Mouse (Mus musculus) left cerebral cortex, adult 9 months (tissue): Measurements from ENCODE around the gene Gp5.

Experiments
- DNase-seq, 2 experiments: peaks; one replicate each; pipeline ENCODE4 v3.0.0; 2022; ENCODE audit warnings: low spot score in 2 of 2

Gene Gp5

GRCm38 (mm10) chr16:30280676-30281297 lies 29.8 kb downstream of the Gp5 start:
- no peak for DNase-seq

DNA sequence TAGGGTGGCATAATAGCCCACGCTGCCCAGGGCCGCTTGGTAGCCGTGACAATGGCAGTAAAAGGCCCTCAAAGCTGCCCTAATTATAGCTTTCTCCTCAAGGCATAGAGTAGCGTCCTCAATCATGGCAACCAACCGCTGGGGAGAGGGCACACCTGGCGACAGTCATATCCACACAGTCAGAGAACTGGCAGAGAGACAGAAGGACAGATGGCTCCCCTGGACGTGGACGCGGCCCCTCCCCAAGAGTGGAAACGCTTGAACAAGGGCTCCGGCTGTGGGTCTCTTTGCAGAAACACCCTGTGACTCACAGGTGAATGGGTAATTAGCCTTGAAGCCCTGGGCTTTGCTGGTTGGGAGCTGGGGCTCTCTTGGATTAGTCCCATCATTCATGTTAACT lies 32.2 kb downstream of the Gp5 start:
- no peak for DNase-seq

DNA sequence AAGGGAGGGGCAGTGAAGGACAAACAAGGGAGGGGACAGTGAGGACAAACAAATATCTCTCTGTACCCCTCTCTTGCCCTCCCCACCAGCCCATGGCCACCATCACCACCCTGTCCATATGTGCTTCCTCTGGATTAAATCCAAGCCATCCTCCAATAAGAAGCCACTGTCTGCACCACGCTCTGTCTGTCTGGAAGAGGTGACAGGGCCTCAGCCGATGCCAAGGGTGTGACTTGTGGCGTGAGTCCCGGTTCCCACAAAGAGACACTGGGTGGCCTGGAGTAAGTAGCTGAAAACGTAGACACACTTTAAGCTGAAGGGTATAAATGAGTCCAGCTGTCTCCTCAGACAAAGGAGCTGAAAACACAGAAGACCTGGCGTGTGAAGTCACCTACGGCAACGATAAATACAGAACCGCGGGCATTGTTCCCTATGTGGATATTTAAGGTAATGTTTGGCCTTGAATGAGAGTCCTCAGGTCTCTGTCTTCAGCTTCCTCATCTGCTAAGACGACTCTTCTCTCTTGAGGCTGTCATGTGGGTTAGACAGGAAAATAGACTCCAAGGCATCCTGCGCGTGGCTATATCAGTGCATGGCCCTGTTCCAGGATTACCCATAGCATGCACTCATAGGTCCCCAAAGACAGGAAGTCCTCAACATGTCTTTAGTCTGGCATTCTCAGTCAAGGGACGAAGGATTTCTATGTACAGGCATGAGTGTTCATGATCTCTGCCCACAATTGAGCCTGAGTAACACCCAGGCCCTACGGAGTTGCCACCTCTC lies 34.8 kb downstream of the Gp5 start:
- DNase-seq, result no peak

GRCm38 (mm10) chr16:30273065-30273464 lies 37.5 kb downstream of the Gp5 start:
- no peak for DNase-seq

DNA sequence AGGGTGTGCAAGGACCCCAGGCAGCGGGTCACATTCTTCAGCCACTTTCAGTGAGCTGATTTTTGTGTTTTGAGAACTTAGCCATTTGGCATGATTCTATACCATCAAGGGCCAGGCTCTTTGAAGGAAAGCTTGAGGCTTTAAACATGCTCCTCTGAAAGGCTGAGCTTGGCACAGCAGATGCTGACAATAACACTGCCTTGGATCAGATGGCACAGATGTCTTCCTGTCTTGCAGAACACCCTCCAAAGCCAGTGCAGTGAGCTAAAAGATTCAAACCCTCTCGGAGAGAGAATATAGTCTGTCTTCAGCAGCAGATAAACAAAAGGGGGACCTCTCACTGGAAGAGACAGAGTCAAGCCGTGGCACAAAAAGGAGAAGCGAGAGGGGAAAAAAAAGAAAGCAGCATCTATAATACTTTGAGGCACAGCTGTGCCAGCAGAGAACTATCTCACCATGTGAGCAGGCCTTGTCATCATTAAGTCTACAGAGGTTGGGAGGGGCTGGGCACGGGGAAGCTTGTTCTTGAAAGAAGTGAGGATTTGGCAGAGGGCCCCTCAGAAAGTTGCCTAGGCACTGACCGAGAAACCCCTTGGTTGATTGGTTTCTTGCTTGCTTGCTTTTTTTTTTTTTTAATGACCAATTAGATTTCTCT lies 38.5 kb downstream of the Gp5 start:
- no peak for DNase-seq

DNA sequence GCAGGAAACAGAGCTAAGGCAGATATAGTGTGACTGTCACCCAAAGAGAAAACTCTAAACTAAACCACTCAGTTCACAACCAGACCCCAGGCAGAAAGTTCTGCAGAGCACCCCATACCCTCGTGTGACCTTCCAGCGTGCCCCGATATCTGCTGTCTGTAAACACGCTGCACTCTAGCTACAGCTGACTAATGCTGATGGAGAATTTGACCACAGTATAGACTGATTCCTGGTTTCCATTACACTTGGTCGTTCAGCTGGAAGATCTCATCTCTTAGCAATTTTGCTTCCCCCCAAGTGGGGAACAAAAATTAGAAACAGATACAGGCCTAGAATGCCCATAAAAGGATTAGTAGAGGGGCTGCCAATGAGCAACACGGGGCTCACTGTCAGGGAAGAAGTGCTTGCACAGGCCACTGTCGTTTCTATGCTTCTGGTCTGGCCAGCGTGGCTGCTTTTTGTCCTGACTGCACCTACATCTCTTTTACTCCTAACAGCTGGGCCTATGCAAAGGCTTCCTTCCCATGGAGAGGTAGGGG lies 39.3 kb downstream of the Gp5 start:
- no peak for DNase-seq

DNA sequence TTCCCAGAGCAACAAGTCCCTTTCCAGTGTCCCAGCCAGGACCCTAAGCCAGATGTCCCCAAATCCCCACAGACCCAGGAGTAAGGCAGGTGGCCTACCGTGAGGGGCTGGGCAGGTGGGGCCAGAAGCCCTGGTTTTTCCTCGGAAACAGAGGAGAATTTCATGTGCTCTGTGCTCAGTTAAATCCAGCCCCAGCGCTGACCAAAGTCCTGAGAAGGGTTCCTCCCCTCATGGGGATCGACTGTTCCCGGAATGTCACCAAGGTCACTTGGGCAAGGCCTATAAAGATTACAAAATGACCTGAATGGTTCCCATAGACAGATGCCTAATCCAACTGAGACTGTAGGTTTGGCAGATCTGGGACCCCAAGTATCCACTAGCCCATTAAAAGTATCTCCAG lies 43.2 kb downstream of the Gp5 start, which contains the start of gene Cpn2:
Cpn2 (minus strand) TSS at position 141 of the 400 bp plus-strand sequence.
- DNase-seq, result no peak

DNA sequence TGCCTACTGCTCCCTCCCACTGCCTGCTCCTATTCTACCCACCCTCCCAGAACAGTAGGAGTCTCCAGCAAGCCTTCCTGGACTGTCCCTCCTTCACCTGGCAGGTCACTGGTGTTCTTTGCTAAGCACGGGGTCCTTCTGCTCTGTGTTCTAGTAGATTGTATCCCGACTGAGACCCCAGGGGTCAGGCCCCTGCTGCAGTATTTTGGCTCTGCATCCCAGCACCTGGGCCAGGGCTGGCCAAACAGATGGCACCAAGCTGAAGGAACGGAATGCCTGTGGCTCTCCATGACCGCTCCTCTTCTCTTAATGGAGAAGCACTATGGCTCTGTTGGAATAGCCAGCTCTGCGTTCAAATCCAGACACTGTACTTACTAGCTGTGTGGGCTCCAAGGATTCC lies 44.0 kb downstream of the Gp5 start:
- DNase-seq, result no peak

GRCm38 (mm10) chr16:30265611-30266010 lies 45.0 kb downstream of the Gp5 start:
- DNase-seq, result no peak

GRCm38 (mm10) chr16:30263156-30263555 lies 47.4 kb downstream of the Gp5 start:
- no peak for DNase-seq

DNA sequence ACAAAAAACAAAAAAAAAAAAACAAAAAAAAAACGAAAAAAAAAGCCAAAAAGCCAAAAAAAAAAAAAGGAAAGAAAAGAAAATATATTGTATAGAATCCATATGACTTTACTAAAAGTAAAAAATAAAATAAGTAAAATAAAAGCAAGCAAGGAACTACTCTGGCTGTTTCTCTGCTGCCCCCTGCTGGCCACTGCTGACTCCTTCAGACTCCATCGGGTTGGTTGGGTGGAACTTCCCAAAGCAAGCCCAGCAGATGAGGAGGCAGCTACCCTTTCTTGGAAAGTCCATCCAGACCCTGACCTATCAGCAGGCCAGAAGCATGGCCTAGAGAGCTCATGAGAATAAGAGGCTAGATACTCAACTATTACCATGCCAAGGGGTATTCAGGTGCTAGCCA lies 47.9 kb downstream of the Gp5 start:
- DNase-seq, result peak in 1 of 2 experiments; percentile 69

DNA sequence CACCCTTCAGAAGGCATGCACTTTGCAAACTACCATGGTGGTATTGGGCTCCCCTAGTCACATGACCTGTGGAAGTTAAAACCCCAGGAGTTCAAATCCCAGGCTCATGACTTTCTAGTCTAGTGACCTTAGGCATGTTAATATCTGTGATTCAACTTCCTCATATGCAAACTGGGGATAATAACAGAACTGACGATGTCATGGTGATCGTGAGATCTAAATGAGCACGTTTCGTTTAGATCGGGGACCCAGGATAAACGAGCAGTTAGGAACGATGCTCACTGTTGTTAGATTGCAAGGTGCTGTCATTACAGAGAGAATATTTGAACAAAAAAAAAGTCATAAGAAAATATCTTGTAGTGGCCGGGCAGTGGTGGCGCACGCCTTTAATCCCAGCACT lies 48.4 kb downstream of the Gp5 start:
- no peak for DNase-seq

DNA sequence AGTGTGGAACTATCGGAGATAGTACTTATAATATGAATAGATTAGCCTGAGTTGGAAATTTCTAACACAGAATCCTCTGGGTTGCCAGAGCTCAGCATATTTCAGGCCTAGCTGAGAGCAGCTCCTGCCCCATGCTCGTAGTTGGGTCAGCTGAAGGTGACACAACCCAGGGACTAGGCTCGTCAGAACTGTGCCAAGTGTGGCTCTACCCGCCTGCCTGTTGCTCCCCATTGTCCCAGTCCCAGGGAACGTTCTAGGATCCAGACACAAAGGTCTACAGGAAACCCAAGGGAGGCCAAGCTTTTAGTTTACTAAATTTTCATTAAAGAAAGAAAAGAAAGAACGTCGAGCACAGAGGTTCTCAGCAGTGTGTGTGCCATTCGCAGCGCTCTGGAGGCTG lies 49.2 kb downstream of the Gp5 start:
- no peak for DNase-seq

DNA sequence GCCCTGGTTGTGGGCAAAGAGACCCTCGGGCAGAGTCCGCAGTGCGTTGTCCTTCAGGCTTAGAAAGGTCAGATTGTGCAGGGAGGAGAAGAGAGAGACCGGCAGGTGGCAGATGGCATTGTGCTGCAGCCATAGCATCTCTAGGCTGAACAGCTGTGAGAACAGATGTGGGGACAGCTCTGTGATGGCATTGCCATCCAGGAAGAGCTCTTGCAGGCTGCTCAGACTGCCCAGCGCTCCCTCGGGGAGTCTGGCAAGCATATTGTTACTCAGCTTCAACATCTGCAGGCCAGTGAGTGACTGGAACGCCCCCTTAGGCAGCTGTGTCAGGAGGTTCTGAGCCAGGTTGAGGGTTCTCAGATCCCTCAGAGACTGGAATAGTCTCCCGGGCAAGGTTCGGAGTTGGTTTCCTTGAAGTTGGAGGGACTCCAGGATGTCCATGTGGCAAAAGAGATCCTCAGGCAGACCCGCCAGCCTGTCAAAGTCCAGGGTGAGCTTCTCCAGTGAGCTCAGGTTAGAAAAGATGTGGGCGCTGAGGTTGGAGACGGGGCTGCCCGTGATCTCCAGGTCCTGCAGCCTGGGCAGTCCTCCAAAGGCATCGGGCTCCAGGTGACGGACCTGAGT lies 50.5 kb downstream of the Gp5 start:
- no peak for DNase-seq

GRCm38 (mm10) chr16:30259444-30259843 lies 51.1 kb downstream of the Gp5 start:
- DNase-seq, result no peak

DNA sequence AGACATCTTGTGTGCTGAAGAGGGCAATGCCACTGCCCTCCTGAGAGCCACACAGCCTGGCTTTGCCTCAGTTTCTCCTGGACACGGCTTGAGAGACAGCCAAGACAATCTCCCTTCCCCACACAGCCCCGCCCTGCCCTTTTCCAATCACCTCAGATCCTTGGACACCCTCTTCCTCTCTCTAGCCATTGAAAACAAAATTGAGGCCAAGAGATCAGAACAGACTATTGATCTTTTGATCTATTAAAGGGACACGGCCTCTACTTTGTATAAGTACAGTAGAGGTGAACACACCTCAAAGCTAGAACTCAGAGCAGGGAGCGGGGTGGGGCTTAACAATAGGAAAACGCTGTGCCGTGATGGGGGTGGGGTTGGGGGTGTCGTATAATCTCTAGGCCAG lies 52.1 kb downstream of the Gp5 start:
- no peak for DNase-seq

- DNase-seq, result no peak
Observed at GRCm38 (mm10) chr16:30257718-30258117, 52.9 kb downstream of the Gp5 start.
